Mouse (Mus musculus) CH12.LX (cell line): ENCODE results near the gene Sgsh. TPM values are rescaled to one million over a fixed set of nuclear protein-coding genes. Genes with fewer than 3 reads are reported as not detected.

ENCODE experiments used
- DNase-seq: peaks from one replicate; pipeline ENCODE4 v3.0.0-alpha.2; 2013; ENCODE audit errors: extremely low read depth
- H3K27ac ChIP-seq: 2 replicates; pipeline ENCODE4 v1.5.1; 2012; ENCODE audit warnings: low read depth, mild to moderate bottlenecking, control low read depth, moderate library complexity; ENCODE audit not compliant: insufficient read depth
- H3K27me3 ChIP-seq: replicated peaks from 2 replicates; pipeline ENCODE3; 2012; ENCODE audit warnings: inconsistent platforms
- H3K36me3 ChIP-seq, 2 experiments: replicated peaks in 1 of 2; 2 replicates each; pipeline versions ENCODE3 to v1.6.1; 2012; ENCODE audit warnings: inconsistent platforms in 1 of 2, low read length in 1 of 2, mild to moderate bottlenecking in 1 of 2, mixed read lengths in 1 of 2, moderate library complexity in 1 of 2; ENCODE audit not compliant: control insufficient read depth in 1 of 2, insufficient read depth in 1 of 2
- H3K4me1 ChIP-seq, 2 experiments: 2 replicates each; pipeline ENCODE4 v1.6.1; 2012; ENCODE audit warnings: inconsistent platforms in 1 of 2, moderate library complexity in 1 of 2; ENCODE audit not compliant: insufficient read depth in 2 of 2, control insufficient read depth in 1 of 2
- H3K4me2 ChIP-seq: 2 replicates; pipeline ENCODE4 v1.6.1; 2012; ENCODE audit warnings: low read depth, mild to moderate bottlenecking, control low read depth; ENCODE audit not compliant: poor library complexity, insufficient read depth, severe bottlenecking
- H3K4me3 ChIP-seq, 3 experiments: fragments of 150-350 bp in 1 of 3; sonication (generic) in 1 of 3; replicated peaks in 1 of 3; 2 replicates each; pipeline versions ENCODE3 to v1.5.1; 2011 to 2012; ENCODE audit warnings: low read depth in 2 of 3, low read length in 2 of 3, mild to moderate bottlenecking in 2 of 3, moderate library complexity in 2 of 3, control low read depth in 1 of 3, improper control_type of control experiment in 1 of 3, inconsistent platforms in 1 of 3, mixed read lengths in 1 of 3; ENCODE audit not compliant: poor library complexity in 1 of 3
- H3K79me2 ChIP-seq: replicated peaks from 2 replicates; pipeline ENCODE4 v1.6.1; 2012; ENCODE audit warnings: mild to moderate bottlenecking, moderate library complexity; ENCODE audit not compliant: control insufficient read depth, poor library complexity, insufficient read depth, severe bottlenecking; ENCODE audit errors: extremely low read depth
- H3K9ac ChIP-seq: 2 replicates; pipeline ENCODE4 v1.6.1; 2012; ENCODE audit warnings: low read depth, mild to moderate bottlenecking, control low read depth, moderate library complexity; ENCODE audit not compliant: insufficient read depth
- H3K9me3 ChIP-seq: replicated peaks from 2 replicates; pipeline ENCODE3; 2012; ENCODE audit warnings: low read length, inconsistent platforms, mixed read lengths
- BHLHE40 ChIP-seq: IDR thresholded peaks from 2 replicates; pipeline ENCODE4 v1.6.1; 2011; ENCODE audit warnings: mild to moderate bottlenecking, low read depth, low read length, improper control_type of control experiment
- CHD1 ChIP-seq: IDR thresholded peaks from 2 replicates; pipeline ENCODE4 v1.6.1; 2012; ENCODE audit warnings: low read depth, low read length, improper control_type of control experiment, inconsistent platforms
- CTCF ChIP-seq, 2 experiments: IDR thresholded peaks in 1 of 2; conservative IDR thresholded peaks in 1 of 2; 2 replicates each; pipeline ENCODE4 v1.5.1; 2011 to 2012; ENCODE audit warnings: low read depth in 2 of 2, low read length in 2 of 2, improper control_type of control experiment in 1 of 2, inconsistent platforms in 1 of 2, mild to moderate bottlenecking in 1 of 2, moderate library complexity in 1 of 2
- E2F4 ChIP-seq: IDR thresholded peaks from 2 replicates; pipeline ENCODE4 v1.6.1; 2011; ENCODE audit warnings: low read depth, low read length, improper control_type of control experiment; ENCODE audit not compliant: insufficient replicate concordance
- ETS1 ChIP-seq: conservative IDR thresholded peaks from 2 replicates; pipeline ENCODE4 v1.6.1; 2012; ENCODE audit warnings: low read depth, mild to moderate bottlenecking, inconsistent platforms, low read length, improper control_type of control experiment, moderate library complexity
- IRF4 ChIP-seq: IDR thresholded peaks from 2 replicates; pipeline ENCODE4 v1.6.1; 2014; ENCODE audit warnings: low read depth, mild to moderate bottlenecking, inconsistent platforms, low read length, improper control_type of control experiment
- JUND ChIP-seq: conservative IDR thresholded peaks from 2 replicates; pipeline ENCODE4 v1.6.1; 2011; ENCODE audit warnings: low read depth, low read length, improper control_type of control experiment
- KAT2A ChIP-seq: IDR thresholded peaks from 2 replicates; pipeline ENCODE4 v1.6.1; 2012; ENCODE audit warnings: low read length, improper control_type of control experiment, inconsistent platforms; ENCODE audit not compliant: insufficient replicate concordance
- MXI1 ChIP-seq: IDR thresholded peaks from 2 replicates; pipeline ENCODE4 v1.6.1; 2011; ENCODE audit warnings: mild to moderate bottlenecking, low read depth, low read length, improper control_type of control experiment
- MYC ChIP-seq: IDR thresholded peaks from 2 replicates; pipeline ENCODE4 v1.6.1; 2011; ENCODE audit warnings: low read depth, mild to moderate bottlenecking, improper control_type of control experiment, low read length
- NELFE ChIP-seq: IDR thresholded peaks from 2 replicates; pipeline ENCODE4 v1.6.1; 2011; ENCODE audit warnings: low read depth, low read length, improper control_type of control experiment
- NRF1 ChIP-seq: IDR thresholded peaks from 2 replicates; pipeline ENCODE4 v1.6.1; 2014; ENCODE audit warnings: low read depth, mild to moderate bottlenecking, inconsistent platforms, low read length, improper control_type of control experiment, moderate library complexity
- POLR2A ChIP-seq: IDR thresholded peaks from 2 replicates; pipeline ENCODE4 v1.6.1; 2011; ENCODE audit warnings: low read depth, mild to moderate bottlenecking, improper control_type of control experiment, low read length
- POLR2AphosphoS2 ChIP-seq: IDR thresholded peaks from 2 replicates; pipeline ENCODE4 v1.6.1; 2011; ENCODE audit warnings: low read depth, low read length, improper control_type of control experiment
- RAD21 ChIP-seq: IDR thresholded peaks from 2 replicates; pipeline ENCODE4 v1.6.1; 2011; ENCODE audit warnings: low read depth, mild to moderate bottlenecking, low read length, improper control_type of control experiment, moderate library complexity
- RCOR1 ChIP-seq: conservative IDR thresholded peaks from 2 replicates; pipeline ENCODE4 v1.6.1; 2012; ENCODE audit warnings: low read depth, mild to moderate bottlenecking, inconsistent platforms, low read length, improper control_type of control experiment
- SIN3A ChIP-seq: IDR thresholded peaks from 2 replicates; pipeline ENCODE4 v1.6.1; 2012; ENCODE audit warnings: low read length, improper control_type of control experiment, inconsistent platforms
- SMC3 ChIP-seq: IDR thresholded peaks from 2 replicates; pipeline ENCODE4 v1.6.1; 2011; ENCODE audit warnings: low read depth, low read length, improper control_type of control experiment
- UBTF ChIP-seq: IDR thresholded peaks from 2 replicates; pipeline ENCODE4 v1.6.1; 2012; ENCODE audit warnings: low read depth, mild to moderate bottlenecking, inconsistent platforms, low read length, improper control_type of control experiment, moderate library complexity
- ZC3H11A ChIP-seq: IDR thresholded peaks from 2 replicates; pipeline ENCODE4 v1.6.1; 2012; ENCODE audit warnings: low read depth, mild to moderate bottlenecking, inconsistent platforms, low read length, improper control_type of control experiment
- ZKSCAN1 ChIP-seq: IDR thresholded peaks from 2 replicates; pipeline ENCODE4 v1.6.1; 2012; ENCODE audit warnings: low read depth, inconsistent platforms, low read length, improper control_type of control experiment, borderline replicate concordance
- dilution Hi-C: fragments of 300-500 bp; cut with MboI; formaldehyde crosslinking; loops from 2 replicates; pipeline ENCODE4 v1.14.3; 2020; ENCODE audit warnings: low sequenced_read_pairs; ENCODE audit not compliant: extremely low pct_unique_long_range_greater_than_20kb, extremely low pct_ligation_motif_present
- in situ Hi-C: fragments of 300-500 bp; cut with MboI; formaldehyde crosslinking; loops from 3 replicates; pipeline ENCODE4 v1.14.3; 2019; ENCODE audit warnings: low sequenced_read_pairs, low pct_ligation_motif_present, low pct_unique_long_range_greater_than_20kb, mixed read lengths
- polyA plus RNA-seq: library from polyadenylated mRNA; unstranded; fragments of >175 nt; gene quantifications from 2 replicates; pipeline ENCODE4 v1.2.1, GENCODE M21; 2012; ENCODE audit warnings: low read depth; ENCODE audit not compliant: insufficient read length
- total RNA-seq, 2 experiments: library from RNA; depleted of rRNA; stranded (reverse); fragments of 300-350 nt in 1 of 2; fragments of >200 nt in 1 of 2; gene quantifications; 2 replicates each; pipeline ENCODE4 v1.2.3; 2012 to 2014

Sgsh gene
- total and polyA plus RNA-seq, 3 experiments: 3.2 to 12.2 (median 10.6) TPM

DNA sequence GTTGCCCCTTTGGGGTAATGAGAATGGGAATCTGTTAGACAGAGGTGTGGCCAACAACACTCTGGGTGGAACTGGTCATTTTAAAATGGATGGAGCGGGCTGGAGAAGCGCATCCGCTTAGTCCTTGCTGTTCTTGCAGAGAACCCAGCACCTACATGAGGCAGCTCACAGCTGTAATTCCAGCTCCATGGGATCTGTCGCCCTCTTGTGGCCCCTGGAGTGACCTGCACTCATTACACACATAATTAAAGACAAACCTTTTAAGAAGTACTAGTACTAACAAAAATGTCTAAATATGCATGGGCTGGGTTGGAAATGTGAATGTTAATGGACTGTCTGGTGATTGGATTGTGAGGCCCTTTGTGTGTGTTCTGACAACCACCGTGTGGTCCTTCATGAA, 49.3 kb upstream of the Sgsh start:
- peaks cover 0 to 9% of the 10 kb centered on the region in 2 experiments; a peak in 1 of 4 replicates for H3K4me1 ChIP-seq
- H3K36me3 ChIP-seq: peaks cover 55 to 62% of the 10 kb centered on the region in 2 experiments
- H3K4me2 ChIP-seq: no peak overlapping the region
- dilution Hi-C loops: no loop called here
- H3K27me3 ChIP-seq: peaks cover 11% of the 10 kb centered on the region
- in situ Hi-C loops: no loop called here
- no peak overlapping the region for H3K27ac ChIP-seq
- H3K4me3 ChIP-seq: no peak overlapping the region
- H3K9ac ChIP-seq: no peak overlapping the region
- no peaks in the 10 kb centered on the region for H3K79me2 ChIP-seq
- H3K9me3 ChIP-seq: peaks cover 3% of the 10 kb centered on the region
- peak; percentile 75 for DNase-seq
- peak; percentile 37; the same call in 1 of the 2 replicates for TF ChIP-seq IRF4
- peak; percentile 53 for TF ChIP-seq SIN3A
- TF ChIP-seq NELFE: peak; percentile 40; the same call in 1 of the 2 replicates
- peak; percentile 100 for TF ChIP-seq RAD21
- TF ChIP-seq MXI1: peak; percentile 34; the same call in 1 of the 2 replicates
- peak; percentile 96 to 98 for TF ChIP-seq CTCF (conservative IDR thresholded peaks at IDR 0.05 in 1 of 2, IDR thresholded peaks at IDR 0.05 in 1 of 2; ENCODE audit: low read depth in 2 of 2, low read length in 2 of 2)
- no peak for TF ChIP-seq CHD1
- no peak for TF ChIP-seq UBTF
- 0 out of 2 replicates have a peak, but pooled peaks have one; percentile 53 for TF ChIP-seq MYC
- TF ChIP-seq ETS1: no peak
- no peak for TF ChIP-seq KAT2A
- TF ChIP-seq RCOR1: 0 out of 2 replicates have a peak, but pooled peaks have one; percentile 24
- no peak for TF ChIP-seq E2F4
- peak; percentile 96 for TF ChIP-seq SMC3
- no peak for TF ChIP-seq BHLHE40
- TF ChIP-seq ZC3H11A: peak; percentile 81
- no peak for TF ChIP-seq ZKSCAN1

DNA sequence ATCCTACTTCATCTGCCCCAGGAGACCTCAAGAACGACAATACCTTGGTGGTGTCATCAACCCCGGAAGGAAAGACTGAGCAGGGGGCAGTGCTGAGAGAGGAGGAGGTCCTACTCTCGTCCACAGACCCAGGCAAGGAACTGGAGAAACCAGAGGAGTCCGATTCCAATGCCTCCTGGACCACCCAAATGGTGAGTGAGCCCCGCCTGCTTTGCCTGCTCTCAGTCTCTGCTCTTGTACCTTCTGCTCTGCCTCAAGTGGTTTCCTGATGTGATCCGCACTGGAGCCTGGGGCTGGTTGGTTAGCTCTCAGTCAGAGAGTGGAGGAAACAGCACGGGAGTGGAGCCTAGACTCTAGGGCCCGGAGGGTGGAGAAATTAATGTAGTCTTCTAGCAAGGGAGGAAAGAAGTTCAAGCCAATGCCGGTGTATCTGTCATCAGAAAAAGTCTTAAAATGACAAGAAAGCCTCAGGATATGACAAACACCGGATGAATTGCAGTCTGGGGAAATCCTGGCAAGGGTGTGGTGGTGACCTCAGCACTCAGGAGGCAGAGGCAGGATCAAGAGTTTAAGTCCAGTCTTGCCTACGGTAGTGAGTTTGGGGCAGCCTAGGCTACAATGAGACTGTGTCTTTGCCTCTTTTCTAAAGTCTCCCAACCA, 47.3 kb upstream of the Sgsh start:
- Histone ChIP-seq H3K27me3 (peaks cover 22% of the 10 kb centered on the region), H3K27ac (no peak overlapping the region), H3K36me3 (peaks cover 37 to 47% of the 10 kb centered on the region in 2 experiments), H3K4me3 (no peak overlapping the region), H3K9ac (no peak overlapping the region), H3K79me2 (no peaks in the 10 kb centered on the region), H3K9me3 (peaks cover 3% of the 10 kb centered on the region), H3K4me1 (peaks cover 0 to 9% of the 10 kb centered on the region in 2 experiments; a peak in 1 of 4 replicates), H3K4me2 (no peak overlapping the region)
- DNase-seq: no peak
- dilution Hi-C loops (no loop called here), in situ Hi-C loops (no loop called here)
- TF ChIP-seq JUND (no peak), MYC (no peak), CTCF (conservative IDR thresholded peaks at IDR 0.05 in 1 of 2, IDR thresholded peaks at IDR 0.05 in 1 of 2; ENCODE audit: low read depth in 2 of 2, low read length in 2 of 2) (no peak), POLR2A (no peak), POLR2AphosphoS2 (no peak), NELFE (no peak), MXI1 (no peak), NRF1 (no peak), SMC3 (no peak), UBTF (no peak)
